Mouse (Mus musculus) heart, embryonic 12.5 days (tissue): Measurements from ENCODE around the gene Sumo3. TPM values are rescaled to one million over a fixed set of nuclear protein-coding genes. Genes with fewer than 3 reads are reported as not detected.
A peak's percentile ranks its signal among the peaks of the same experiment; 100 is the strongest.

Experiments
- ATAC-seq: fragments of 200-750 bp; cut with Nextera tagmentation; 2 replicates; pipeline ENCODE4 v1.8.0; 2017; ENCODE audit warnings: moderate TSS enrichment, moderate library complexity; ENCODE audit not compliant: insufficient number of reproducible peaks, low FRiP score
- H3K27ac ChIP-seq: fragments of 300-500 bp; sonication (generic); 2 replicates; pipeline ENCODE4 v1.5.1; 2016; ENCODE audit warnings: mild to moderate bottlenecking, moderate library complexity; ENCODE audit not compliant: poor library complexity, severe bottlenecking
- H3K27me3 ChIP-seq: fragments of 300-500 bp; sonication (generic); replicated peaks from 2 replicates; pipeline ENCODE4 v1.6.1; 2016; ENCODE audit warnings: mild to moderate bottlenecking, moderate library complexity
- H3K36me3 ChIP-seq: fragments of 300-500 bp; sonication (generic); 2 replicates; pipeline ENCODE4 v1.6.1; 2016; ENCODE audit warnings: mild to moderate bottlenecking, moderate library complexity
- H3K4me1 ChIP-seq: fragments of 300-500 bp; sonication (generic); replicated peaks from 2 replicates; pipeline ENCODE4 v1.6.1; 2016; ENCODE audit warnings: mild to moderate bottlenecking
- H3K4me2 ChIP-seq: fragments of 300-500 bp; sonication (generic); 2 replicates; pipeline ENCODE4 v1.6.1; 2016; ENCODE audit warnings: mild to moderate bottlenecking, moderate library complexity
- H3K4me3 ChIP-seq: fragments of 300-500 bp; sonication (generic); 2 replicates; pipeline ENCODE4 v1.5.1; 2016; ENCODE audit warnings: mild to moderate bottlenecking
- H3K9ac ChIP-seq: fragments of 300-500 bp; sonication (generic); 2 replicates; pipeline ENCODE4 v1.6.1; 2016; ENCODE audit warnings: mild to moderate bottlenecking, moderate library complexity
- H3K9me3 ChIP-seq: fragments of 300-500 bp; sonication (generic); replicated peaks from 2 replicates; pipeline ENCODE4 v1.6.1; 2016; ENCODE audit warnings: mild to moderate bottlenecking, moderate library complexity
- WGBS: fragments of 180-500 bp; shearing (Covaris S2); methylation state at CpG from one replicate; pipeline ENCODE4 v1.1.7; 2016; 5-methylcytosine and 5-hydroxymethylcytosine counted together
- microRNA counts: library from miRNA; unstranded; fragments of <30 nt; microRNA quantifications from one replicate; lab custom pipeline; 2017
- microRNA-seq: library from miRNA; unstranded; fragments of <30 nt; microRNA quantifications from one replicate; pipeline ENCODE4, GENCODE M21; 2017
- polyA plus RNA-seq: library from polyadenylated mRNA; unstranded; fragments of >200 nt; fragmentation: Nextera tagmentation; extraction: Ambion mirVana; gene quantifications from 2 replicates; pipeline ENCODE4 v1.2.1, GENCODE M21; 2016

The Sumo3 gene
- polyA plus RNA-seq, 1 experiment from 2014 or later, result 184 TPM

DNA sequence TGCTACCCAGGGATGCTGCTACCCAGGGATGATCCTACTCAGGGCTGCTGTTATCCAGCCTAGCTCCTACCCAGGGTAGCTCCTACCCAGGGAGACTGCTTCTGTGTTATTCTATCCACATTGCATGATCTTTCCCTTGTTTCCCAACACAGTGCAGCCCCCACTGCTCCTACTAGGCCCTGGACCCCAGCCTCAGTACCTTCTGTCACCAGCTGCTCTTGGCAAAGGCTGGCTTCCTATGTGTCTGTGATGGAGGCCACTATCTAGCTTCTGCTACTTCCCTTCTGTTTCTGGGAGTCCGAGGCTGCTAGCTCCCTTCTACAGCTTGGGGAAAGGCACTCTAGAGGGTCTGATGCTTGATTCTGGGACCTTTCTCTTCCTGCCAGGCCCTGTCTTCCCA lies 41.6 kb downstream of the Sumo3 start:
- WGBS, result 50% methylated on average over 1 of the region's 1 CpGs
- Histone ChIP-seq H3K36me3 (peaks cover 41% of the 10 kb centered on the region), H3K27me3 (no peaks in the 10 kb centered on the region), H3K4me3 (no peak overlapping the region), H3K27ac (no peak overlapping the region), H3K4me2 (no peak overlapping the region), H3K9me3 (no peaks in the 10 kb centered on the region), H3K4me1 (peaks cover 23% of the 10 kb centered on the region), H3K9ac (no peak overlapping the region)
- ATAC-seq, result no peak

DNA sequence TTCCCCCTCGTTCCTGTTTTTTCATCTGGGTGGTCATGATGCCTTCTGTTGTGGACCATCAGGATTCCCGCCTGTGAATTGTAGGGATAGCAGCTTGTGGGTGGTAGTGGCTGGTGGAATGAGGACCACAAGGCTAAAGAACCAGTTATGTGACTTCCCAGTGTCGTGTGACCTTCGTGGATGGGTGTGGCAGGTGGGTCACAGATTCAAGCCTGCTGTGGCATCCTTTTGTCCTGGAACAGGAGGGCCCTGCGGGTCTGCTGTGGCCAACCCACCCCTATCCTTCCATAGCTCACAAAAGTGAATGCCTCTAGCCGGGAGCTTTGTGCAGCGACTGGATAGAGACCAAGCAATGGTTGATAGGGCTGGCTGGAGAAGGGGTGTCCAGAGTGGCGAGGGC lies 42.0 kb downstream of the Sumo3 start:
- H3K27ac ChIP-seq, result no peak overlapping the region
- peaks cover 39% of the 10 kb centered on the region for H3K36me3 ChIP-seq
- no peak overlapping the region for H3K4me2 ChIP-seq
- H3K4me1 ChIP-seq, result peaks cover 21% of the 10 kb centered on the region
- 78% methylated on average over 8 of the region's 8 CpGs for WGBS
- H3K27me3 ChIP-seq, result no peaks in the 10 kb centered on the region
- no peak overlapping the region for H3K9ac ChIP-seq
- H3K9me3 ChIP-seq, result no peaks in the 10 kb centered on the region
- ATAC-seq, result no peak
- no peak overlapping the region for H3K4me3 ChIP-seq

DNA sequence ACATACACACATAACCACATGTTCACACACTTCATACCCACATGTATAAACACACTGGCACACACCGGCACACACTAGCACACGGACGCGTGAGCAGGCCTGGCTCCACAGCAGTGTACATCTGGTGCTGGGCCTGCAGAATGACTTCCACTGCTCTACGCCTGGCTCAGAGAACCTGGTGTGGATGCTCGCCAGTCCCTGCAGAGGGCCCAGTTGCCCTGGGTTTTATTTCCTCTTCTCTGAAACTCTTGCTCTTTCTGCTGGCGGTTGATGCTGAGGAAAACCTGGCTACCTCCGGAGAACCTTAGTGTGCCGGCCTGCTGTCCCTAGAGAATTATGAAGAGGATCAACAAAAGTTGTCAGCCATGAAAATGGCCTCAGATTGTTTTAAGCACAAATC lies 46.1 kb downstream of the Sumo3 start:
- H3K9me3 ChIP-seq, result no peaks in the 10 kb centered on the region
- no peaks in the 10 kb centered on the region for H3K36me3 ChIP-seq
- 0 out of 2 replicates have a peak, but pooled peaks cover 3% of the 10 kb centered on the region for H3K4me1 ChIP-seq
- no peak overlapping the region for H3K27ac ChIP-seq
- no peaks in the 10 kb centered on the region for H3K27me3 ChIP-seq
- H3K4me2 ChIP-seq, result no peak overlapping the region
- H3K9ac ChIP-seq, result no peak overlapping the region
- ATAC-seq, result no peak
- 83% methylated on average over 9 of the region's 9 CpGs for WGBS
- H3K4me3 ChIP-seq, result no peak overlapping the region

DNA sequence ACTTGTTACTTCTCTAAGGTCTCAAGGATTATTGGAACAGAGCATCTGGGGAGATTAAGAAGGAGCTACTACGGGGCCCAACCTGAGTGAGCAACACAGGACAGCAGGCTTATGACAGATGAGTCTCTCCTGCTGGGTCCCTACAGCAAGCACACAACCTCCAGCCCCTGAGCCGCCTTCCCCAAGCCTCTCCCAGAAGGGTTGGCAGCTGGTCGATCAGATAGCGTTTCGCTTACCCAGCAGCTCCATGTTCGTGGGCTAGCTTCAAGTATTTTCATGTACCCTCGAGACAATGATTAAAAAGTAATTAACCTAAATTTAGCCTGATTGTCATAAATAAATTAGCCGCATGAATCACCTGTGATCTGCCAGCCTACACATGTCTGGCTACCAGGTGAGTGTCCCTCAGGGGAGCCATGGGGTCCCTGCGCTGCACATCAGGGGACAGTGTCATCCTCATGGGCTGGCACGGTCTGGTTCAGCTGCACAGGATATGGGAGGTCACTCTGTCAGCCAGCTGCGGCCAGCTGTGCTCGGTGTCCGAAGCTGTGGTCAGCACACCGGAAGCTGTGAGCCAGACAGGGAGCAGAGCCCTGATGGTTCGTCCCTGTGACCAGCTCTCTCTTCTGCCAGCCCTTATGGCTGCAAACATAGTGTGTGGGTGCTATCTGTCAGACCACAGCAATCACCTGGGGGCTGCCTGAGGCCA lies 52.5 kb downstream of the Sumo3 start:
- H3K4me3 ChIP-seq, result no peak overlapping the region
- H3K27me3 ChIP-seq, result peaks cover 5% of the 10 kb centered on the region
- 66% methylated on average over 15 of the region's 15 CpGs for WGBS
- H3K9ac ChIP-seq, result no peak overlapping the region
- H3K4me1 ChIP-seq, result no peaks in the 10 kb centered on the region
- H3K4me2 ChIP-seq, result no peak overlapping the region
- H3K9me3 ChIP-seq, result peaks cover 10% of the 10 kb centered on the region; the same call in 1 of the 2 replicates
- ATAC-seq, result no peak
- H3K36me3 ChIP-seq, result no peaks in the 10 kb centered on the region
- H3K27ac ChIP-seq, result no peak overlapping the region

DNA sequence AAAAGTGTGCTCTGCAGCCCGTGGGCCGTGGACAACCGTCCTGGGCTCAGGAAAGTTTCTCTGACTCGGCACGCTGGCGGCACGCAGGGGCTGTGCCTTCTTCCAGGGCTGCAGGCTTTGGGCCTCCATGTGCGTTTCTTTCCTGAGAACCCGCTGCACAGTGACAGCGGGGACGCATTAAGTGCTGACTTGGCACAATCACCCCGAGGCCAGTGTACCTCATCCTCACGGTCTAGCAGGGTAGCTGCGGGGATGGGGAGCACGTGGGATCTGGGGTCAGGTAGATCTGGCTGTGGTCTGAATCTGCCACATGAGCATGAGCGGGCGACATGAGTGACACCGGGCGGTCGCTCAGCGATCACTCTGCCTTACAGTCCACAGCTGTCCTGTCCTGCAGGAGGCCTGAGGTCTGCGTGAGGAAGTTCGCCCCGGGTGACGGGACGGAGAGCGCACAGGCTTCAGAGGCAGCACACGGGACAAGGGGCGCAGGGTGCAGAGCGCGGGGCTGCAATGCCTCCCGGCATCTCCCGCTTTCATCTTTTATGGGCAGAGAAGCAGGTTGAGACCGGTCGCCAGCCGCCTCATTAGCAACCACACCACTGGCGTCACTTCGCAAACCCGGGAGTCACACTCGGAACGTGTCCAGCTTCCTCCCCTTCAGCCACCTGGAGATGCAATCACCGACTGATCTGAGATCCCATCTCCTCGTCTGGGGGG lies 58.2 kb downstream of the Sumo3 start:
- WGBS, result 35% methylated on average over 43 of the region's 43 CpGs
- no peak; the same call in 1 of the 2 replicates for ATAC-seq
- peak overlapping the region; percentile 32 for H3K4me2 ChIP-seq
- no peaks in the 10 kb centered on the region for H3K4me1 ChIP-seq
- no peak overlapping the region for H3K27ac ChIP-seq
- H3K4me3 ChIP-seq, result 0 out of 2 replicates have a peak overlapping the region, but pooled peaks have one; percentile 5
- H3K9me3 ChIP-seq, result peaks cover 10% of the 10 kb centered on the region; the same call in 1 of the 2 replicates
- H3K27me3 ChIP-seq, result peaks cover 38% of the 10 kb centered on the region
- no peak overlapping the region for H3K9ac ChIP-seq
- no peaks in the 10 kb centered on the region for H3K36me3 ChIP-seq

DNA sequence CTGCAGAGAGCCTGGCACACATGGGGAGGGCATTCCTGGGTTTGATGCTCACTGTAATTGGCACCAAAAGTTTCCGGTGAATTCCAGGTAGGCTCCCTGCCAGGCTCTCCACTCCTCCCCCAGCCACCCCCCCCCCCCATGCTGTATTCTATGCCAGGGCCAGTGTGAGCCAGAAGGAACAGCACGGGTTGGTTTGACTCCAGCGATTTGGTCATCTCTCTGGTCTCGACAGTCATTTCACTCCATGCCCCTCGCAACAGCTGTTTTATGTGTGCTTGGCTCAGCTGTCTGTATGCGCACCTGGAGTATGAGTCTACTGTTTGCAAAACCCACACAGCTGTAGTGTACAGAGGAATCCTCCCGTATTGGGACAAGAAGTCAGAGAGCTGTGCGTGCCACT lies 60.4 kb downstream of the Sumo3 start:
- 80% methylated on average over 8 of the region's 8 CpGs for WGBS
- no peak for ATAC-seq
- Histone ChIP-seq H3K4me2 (no peak overlapping the region), H3K27me3 (peaks cover 38% of the 10 kb centered on the region), H3K4me1 (no peaks in the 10 kb centered on the region), H3K36me3 (no peaks in the 10 kb centered on the region), H3K4me3 (no peak overlapping the region), H3K9ac (no peak overlapping the region), H3K9me3 (no peaks in the 10 kb centered on the region; the same call in 1 of the 2 replicates), H3K27ac (no peak overlapping the region)

DNA sequence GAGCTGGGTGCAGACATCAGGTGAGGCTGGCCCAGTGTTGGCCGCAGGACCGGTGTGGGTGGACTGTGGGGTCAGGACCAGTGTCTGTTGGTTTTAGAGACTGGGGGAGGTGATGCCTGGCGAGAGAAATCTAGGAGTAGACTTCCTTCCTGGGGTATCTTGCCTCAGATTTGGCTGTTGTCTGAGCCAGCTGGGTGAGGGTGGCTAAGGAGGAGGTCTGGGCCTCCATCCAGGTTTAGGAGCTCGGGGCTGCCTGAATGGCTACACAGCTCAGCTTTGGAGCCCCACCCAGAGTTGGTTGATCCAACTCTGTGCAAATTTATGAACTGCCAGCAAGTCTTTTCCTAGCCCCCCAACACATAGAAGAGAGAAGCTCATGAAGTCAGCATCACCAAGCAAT lies 61.5 kb downstream of the Sumo3 start:
- H3K27me3 ChIP-seq, result peaks cover 38% of the 10 kb centered on the region
- no peak for ATAC-seq
- H3K27ac ChIP-seq, result no peak overlapping the region
- no peak overlapping the region for H3K9ac ChIP-seq
- 70% methylated on average over 4 of the region's 4 CpGs for WGBS
- H3K4me1 ChIP-seq, result no peaks in the 10 kb centered on the region
- H3K9me3 ChIP-seq, result no peaks in the 10 kb centered on the region; the same call in 1 of the 2 replicates
- H3K36me3 ChIP-seq, result no peaks in the 10 kb centered on the region
- no peak overlapping the region for H3K4me2 ChIP-seq
- H3K4me3 ChIP-seq, result no peak overlapping the region

MicroRNA genes within 50 kb of the gene (microRNA counts, 519-probe panel; counts per million panel counts)
- not detected for microRNA mmu-miR-1930 (lab: Ali Mortazavi, UCI)

Small RNA genes within 50 kb of the gene (microRNA-seq; reads per million reads assigned to microRNA genes)
- gene Mir1930, result 12.7 reads per million, percentile 28 among the genes with 10 or more reads in this experiment

Other genes starting within 250 kb of the Sumo3 start
- 13.3 and 14.2 TPM in 2 replicates for gene Adarb1, start 187.8 kb upstream of the Sumo3 start, polyA plus RNA-seq
- gene Fam207a, start 90.3 kb upstream of the Sumo3 start, polyA plus RNA-seq, result 31.0 and 32.1 TPM in 2 replicates
- 1.5 and 2.5 TPM in 2 replicates for gene Itgb2, start 75.8 kb upstream of the Sumo3 start, polyA plus RNA-seq
- gene Pttg1ip, start 24.4 kb upstream of the Sumo3 start, polyA plus RNA-seq, result 103 and 104 TPM in 2 replicates
- 14.5 TPM in 1 of 2 replicates, not detected in the other for gene Gm49325, start 100 bp downstream of the Sumo3 start, polyA plus RNA-seq
- gene Ube2g2, start 16.2 kb downstream of the Sumo3 start, polyA plus RNA-seq, result 69.5 and 72.8 TPM in 2 replicates
- not detected in 2 replicates for gene Tspear, start 80.5 kb downstream of the Sumo3 start, polyA plus RNA-seq
- gene Gm19402, start 84.7 kb downstream of the Sumo3 start, polyA plus RNA-seq, result not detected in 2 replicates
- not detected in 2 replicates for gene Gm9508, start 91.1 kb downstream of the Sumo3 start, polyA plus RNA-seq
- not detected in 2 replicates for gene Gm10272, start 100.5 kb downstream of the Sumo3 start, polyA plus RNA-seq
- gene Gm10024, start 105.4 kb downstream of the Sumo3 start, polyA plus RNA-seq, result not detected in 2 replicates
- gene Gm10142, start 109.7 kb downstream of the Sumo3 start, polyA plus RNA-seq, result not detected in 2 replicates
- gene Krtap12-1, start 114.5 kb downstream of the Sumo3 start, polyA plus RNA-seq, result not detected in 2 replicates
- gene Gm10100, start 120.4 kb downstream of the Sumo3 start, polyA plus RNA-seq, result not detected in 2 replicates
- gene Gm18596, start 136.5 kb downstream of the Sumo3 start, polyA plus RNA-seq, result not detected in 2 replicates
- not detected in 2 replicates for gene Gm9736, start 145.3 kb downstream of the Sumo3 start, polyA plus RNA-seq
- gene Gm3233, start 153.6 kb downstream of the Sumo3 start, polyA plus RNA-seq, result not detected in 2 replicates
- not detected in 2 replicates for gene Gm3238, start 165.2 kb downstream of the Sumo3 start, polyA plus RNA-seq
- not detected in 2 replicates for gene Gm7138, start 170.8 kb downstream of the Sumo3 start, polyA plus RNA-seq
- gene Gm3250, start 176.4 kb downstream of the Sumo3 start, polyA plus RNA-seq, result not detected in 2 replicates
- not detected in 2 replicates for gene Gm7137, start 182.1 kb downstream of the Sumo3 start, polyA plus RNA-seq
- not detected in 2 replicates for gene Gm9639, start 189.0 kb downstream of the Sumo3 start, polyA plus RNA-seq
- not detected in 2 replicates for gene Gm19668, start 193.0 kb downstream of the Sumo3 start, polyA plus RNA-seq
- not detected in 2 replicates for gene Gm9507, start 205.7 kb downstream of the Sumo3 start, polyA plus RNA-seq
- gene Gm2696, start 208.6 kb downstream of the Sumo3 start, polyA plus RNA-seq, result not detected in 2 replicates
- gene Krtap10-4, start 221.0 kb downstream of the Sumo3 start, polyA plus RNA-seq, result not detected in 2 replicates
- not detected in 2 replicates for gene Krtap10-10, start 229.8 kb downstream of the Sumo3 start, polyA plus RNA-seq
- not detected in 2 replicates for gene Gm36176, start 240.7 kb downstream of the Sumo3 start, polyA plus RNA-seq
- not detected in 2 replicates for gene Gm10318, start 246.8 kb downstream of the Sumo3 start, polyA plus RNA-seq